Mouse (Mus musculus) NIH3T3 (cell line): ENCODE results near the gene Lat.

ENCODE experiments used
- DNase-seq: peaks from one replicate; pipeline ENCODE4 v3.0.0-alpha.2; 2012; ENCODE audit warnings: low read depth

The Lat gene

GRCm38 (mm10) chr7:126367636-126368035 lies 1.7 kb downstream of the Lat start:
- DNase-seq: no peak

DNA sequence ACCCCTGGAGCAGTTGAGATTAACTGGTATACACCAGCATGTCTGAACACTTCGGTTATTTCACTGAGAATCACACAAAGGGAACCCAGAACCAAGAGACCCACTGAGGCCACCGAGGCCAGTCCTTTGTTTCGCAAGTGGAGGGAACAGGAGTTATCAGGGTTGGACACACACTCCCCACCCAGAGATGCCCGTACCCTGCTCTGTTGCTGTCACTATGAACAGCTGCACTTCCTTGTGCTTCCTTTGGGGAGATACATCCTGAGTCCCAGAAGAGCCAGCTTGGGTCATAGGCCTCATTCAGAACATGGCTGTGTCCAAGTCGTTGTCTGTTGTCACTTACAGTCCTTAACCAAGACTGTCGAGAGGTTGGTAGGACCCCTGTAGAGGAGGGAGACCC lies 6.3 kb downstream of the Lat start:
- no peak for DNase-seq

DNA sequence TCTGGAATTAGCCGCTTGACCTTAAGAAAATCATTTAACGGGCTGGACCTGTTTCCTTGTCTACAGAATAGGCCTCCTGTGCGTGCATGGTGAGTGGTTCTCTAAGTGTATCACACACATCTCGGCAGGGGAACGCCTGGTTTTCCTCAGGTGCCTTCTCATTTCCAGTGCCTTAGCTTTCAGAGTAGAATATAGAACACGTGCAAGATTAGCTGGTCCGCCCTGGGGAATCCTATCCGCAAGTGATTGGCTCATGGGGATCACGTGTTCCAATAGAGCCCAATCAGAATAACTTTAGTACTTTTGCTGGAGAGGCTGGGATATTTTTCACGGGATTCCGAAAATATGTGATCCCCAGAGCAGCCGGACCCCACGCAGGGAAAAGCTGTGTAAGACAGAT lies 10.3 kb downstream of the Lat start:
- DNase-seq: peak; percentile 67

GRCm38 (mm10) chr7:126358413-126358812 lies 11.0 kb downstream of the Lat start:
- no peak for DNase-seq

DNA sequence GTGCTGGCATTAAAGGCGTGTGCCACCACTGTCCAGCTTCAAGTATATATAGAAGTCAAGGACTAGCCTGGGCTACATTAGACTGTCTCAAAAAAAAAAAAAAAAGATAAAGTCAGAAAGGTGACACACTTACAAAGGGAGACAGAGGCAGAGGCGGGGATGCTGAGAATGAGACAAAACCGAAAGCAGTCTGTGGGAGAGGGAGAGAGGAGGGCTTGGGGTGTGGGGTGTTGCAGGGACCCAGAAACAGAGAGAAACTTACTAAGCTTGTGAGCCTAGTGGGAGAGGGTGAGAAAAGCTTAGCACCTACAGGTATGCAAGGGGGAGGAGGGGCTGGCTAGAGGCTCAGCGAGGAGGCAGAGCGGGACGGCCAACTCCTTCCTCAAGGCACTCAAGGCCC lies 11.5 kb downstream of the Lat start:
- DNase-seq: no peak

- DNase-seq: no peak
Measured at GRCm38 (mm10) chr7:126356793-126357591, 12.4 kb downstream of the Lat start.

DNA sequence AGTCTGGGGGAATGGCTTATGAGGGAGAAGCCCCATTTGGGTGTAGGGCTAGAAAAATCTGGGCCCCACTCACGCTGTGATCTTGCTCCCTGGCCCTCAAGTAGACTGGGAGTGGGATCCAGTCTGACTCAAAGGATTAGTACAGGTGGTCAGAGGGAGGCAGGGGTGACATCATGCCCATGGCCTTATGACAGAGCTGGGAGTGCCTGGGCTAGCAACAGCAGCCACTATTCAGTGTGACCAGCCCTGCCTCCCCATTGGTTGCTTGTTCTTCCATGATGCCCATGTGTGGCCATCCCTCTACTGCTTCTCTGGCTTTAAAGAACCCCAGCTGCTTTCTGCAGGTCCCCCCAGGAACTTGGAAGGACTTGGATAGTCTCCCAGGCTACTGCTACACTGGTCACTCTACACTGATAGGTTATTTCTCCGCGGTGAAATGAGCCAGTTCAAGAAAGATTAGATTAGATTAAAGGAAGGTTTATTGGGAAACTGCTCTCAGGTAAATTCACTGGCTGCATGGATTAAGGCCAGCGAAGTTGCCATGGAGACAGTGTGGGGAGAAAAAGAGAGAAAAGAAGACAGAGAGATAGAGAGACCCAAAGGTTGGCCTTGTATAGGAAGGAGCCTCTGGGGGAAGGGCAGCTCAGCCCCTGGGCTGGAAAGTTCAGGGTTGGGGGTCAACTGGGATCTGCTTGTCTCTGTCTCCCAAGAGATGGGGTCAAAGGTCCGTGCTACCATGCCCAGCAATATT lies 13.3 kb downstream of the Lat start:
- no peak for DNase-seq

DNA sequence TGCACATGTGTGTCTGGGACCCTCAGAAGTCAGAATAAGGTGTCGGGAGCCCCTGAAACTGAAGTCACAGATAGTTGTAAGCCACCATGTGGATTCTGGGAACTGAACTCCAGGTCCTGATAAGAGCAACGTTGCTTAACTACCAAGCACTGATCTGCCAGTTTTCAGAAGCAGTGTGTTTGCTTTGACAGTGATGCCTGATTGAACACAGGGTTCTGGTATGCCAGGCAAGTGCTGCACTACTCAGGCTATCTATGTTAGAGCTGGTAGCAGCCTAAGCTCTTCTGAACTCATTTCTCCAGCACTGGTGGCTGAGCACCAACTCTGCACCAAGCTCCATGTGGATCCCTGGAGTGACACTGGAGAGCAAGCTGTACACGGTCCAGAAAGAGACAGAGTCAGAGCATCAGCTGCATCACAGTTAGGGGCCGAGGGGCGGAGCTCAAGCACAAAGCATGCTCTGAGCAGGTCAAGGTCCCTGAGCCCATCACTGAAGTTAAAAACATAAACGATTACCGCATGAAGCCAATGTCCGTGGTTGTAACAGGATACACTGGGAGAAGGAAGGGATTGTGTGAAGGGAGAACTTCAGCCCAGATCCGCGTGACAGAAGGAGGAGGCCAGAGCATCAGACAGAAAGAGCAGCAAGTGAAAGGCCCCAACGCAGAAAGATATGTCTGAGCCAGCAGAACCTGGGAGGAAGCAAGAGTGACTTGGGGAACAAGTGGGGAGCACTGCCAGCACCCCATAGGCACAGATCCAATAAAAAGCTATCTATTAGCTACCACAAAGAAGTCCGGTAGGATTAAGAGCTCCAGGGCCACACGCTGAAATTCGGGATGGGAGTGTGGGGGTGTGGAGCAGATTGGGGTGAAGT lies 14.4 kb downstream of the Lat start:
- no peak for DNase-seq

DNA sequence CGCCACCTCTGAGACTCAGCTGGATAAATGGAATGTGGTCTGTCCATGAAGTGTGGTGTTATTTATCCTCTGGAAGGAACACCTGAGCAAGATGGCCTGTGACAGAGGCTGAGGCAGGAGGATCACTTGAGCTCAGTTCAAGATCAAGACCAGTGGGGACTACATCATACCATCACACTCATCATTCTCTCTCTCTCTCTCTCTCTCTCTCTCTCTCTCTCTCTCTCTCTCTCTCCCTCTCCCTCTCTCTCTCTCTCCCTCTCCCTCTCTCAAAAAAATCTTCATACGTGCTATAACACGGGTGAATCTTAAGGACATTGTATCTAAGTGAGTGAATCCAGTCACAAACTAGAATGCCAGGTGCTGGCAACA lies 15.4 kb downstream of the Lat start:
- no peak for DNase-seq

DNA sequence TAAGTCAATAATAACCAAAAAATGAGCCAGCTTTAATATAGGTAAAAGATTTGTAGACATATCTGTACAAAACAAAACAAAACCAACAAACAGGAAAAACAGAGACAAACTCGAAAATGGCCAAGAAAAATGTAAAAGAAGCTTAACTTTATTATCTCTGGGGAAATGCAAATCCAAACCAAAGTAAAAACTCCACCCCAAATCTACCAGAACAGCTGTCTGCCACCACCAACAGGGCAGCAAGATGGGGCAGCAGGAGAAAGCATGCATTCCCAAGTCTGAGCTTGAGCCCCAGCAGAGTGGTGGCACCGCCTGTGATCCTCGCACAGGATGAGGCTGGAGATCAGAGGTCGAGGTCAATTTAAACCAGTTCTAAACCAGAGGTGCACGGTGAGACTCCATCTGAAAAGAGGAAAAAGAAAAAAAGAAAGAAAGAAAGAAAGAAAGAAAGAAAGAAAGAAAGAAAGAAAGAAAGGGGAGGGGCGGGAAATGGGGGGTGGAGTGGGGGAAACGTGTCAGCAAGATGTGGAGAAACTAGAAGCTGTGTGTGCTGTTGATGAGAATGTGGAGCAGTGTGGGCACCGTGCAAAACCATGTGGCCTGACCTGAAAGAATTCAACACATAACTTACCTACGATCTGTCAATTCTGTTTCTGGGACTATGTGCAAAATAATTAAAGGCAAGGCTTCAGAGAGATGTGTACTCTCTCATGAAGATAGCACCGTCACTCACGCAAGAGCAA lies 15.9 kb downstream of the Lat start:
- DNase-seq: no peak

DNA sequence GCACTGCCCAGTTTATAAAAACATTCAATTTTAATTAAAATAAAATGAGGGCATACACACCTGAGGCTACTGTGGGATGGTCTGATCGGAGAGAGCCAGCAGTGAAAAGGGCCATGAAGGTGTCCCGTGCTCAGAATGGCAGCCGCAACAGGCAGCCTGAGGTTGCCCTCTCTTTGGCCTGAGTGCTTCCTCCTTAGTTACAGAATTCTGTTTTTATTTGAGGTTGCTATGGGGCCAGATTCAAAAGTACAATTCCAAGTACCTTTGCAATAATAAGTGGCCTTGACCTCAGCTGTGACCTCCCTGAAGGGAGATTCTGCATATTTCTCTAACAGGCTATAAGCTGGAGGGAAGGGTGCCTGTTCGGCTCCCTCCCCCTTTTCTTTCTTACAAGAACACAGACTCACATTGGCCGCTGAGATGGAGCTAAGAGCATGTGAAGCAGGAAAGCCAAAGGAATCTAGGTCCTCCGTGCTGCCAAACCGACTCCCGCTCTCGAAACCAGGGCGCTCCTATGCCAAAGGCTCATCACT lies 17.9 kb downstream of the Lat start:
- DNase-seq: no peak

DNA sequence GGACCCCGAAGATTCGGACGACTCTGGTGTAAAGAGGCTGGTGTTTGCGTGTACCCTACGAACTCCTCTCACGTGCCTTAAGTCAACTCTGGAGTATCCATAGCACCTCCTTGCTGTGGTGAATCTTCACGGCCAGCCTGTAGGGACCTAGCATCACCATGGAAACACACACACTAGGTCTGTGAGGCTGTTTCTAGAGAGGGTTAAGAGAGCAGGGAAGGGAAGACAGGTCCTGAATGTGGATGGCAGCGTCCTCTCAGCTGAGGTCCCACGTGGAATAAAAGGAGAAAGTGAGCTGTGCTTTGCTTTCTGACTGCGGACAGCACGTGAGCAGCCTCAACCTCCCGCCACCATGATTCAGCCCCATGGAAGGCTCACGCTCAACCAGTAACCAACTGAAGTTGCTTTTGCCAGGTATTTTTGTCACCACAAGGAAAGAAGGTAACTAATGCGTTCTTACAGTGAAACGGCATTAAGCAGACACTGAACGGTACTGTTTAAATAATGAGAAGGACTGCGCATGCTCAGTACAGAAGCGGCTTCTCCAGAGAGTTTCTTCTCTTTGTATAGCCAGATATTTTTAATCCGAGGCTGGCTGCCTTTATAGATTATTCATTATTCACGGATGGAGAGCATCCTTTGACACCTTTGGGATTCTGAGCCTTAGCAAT lies 18.5 kb downstream of the Lat start:
- no peak for DNase-seq

GRCm38 (mm10) chr7:126348293-126348692 lies 21.1 kb downstream of the Lat start:
- DNase-seq: no peak

DNA sequence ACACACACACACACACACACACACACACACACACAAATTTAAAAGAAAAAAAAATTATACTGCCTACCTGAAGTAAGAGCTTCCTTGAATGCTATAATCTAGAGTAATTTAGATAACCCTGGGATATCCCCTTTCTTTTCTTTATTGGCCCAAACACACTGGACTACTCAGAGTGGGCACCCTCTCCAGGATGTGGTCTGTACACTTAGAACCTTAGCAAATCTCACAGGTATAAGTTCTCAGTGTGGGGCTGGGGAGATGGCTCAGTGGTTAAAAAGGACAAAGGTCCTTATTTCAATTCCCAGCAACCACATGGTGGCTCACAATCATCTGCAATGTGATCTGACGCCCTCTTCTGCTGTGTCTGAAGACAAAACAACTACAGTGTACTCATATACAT lies 22.3 kb downstream of the Lat start:
- DNase-seq: no peak

GRCm38 (mm10) chr7:126345969-126346368 lies 23.4 kb downstream of the Lat start:
- no peak for DNase-seq

DNA sequence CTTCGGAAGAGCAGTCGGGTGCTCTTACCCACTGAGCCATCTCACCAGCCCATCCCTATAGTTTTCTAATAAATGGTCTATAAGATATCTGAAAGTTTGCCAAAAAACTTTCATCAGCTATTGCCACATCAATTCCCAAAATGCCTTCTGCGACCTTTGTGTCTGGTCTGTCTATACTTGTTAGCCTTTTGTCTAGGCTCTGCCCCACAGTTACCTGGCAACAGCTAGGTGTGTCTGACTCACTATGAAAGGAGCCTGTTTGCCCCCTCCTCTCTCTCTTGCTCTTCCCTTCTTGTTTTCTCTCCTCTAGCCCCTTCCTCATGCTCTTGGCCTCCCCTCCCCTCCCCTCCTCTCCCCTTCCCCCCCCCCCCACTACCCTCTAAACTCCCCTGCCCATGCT lies 23.8 kb downstream of the Lat start:
- peak; percentile 35 for DNase-seq

DNA sequence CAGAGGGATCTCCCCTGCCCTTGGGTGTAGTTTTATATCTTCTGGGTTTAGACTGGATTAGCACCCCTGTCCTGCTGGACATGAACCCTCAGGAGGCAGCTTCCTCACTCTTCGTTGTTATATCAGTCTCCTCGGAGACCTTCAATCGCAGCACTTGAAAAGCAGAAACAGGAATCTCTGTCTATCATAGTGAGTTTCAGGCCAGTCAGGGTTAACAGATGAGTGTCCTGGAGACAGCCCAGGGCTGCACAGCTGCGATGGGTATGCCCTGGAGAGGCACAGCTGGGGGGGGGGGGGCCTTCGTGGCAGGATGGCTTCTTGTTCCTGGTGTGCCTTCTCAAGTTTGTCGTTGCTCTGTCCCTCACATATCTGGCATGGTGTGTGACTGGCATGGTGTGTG lies 28.5 kb downstream of the Lat start:
- no peak for DNase-seq

- DNase-seq: no peak
Measured at GRCm38 (mm10) chr7:126340206-126340618, 29.2 kb downstream of the Lat start.

GRCm38 (mm10) chr7:126339521-126339971 lies 29.8 kb downstream of the Lat start:
- DNase-seq: no peak

DNA sequence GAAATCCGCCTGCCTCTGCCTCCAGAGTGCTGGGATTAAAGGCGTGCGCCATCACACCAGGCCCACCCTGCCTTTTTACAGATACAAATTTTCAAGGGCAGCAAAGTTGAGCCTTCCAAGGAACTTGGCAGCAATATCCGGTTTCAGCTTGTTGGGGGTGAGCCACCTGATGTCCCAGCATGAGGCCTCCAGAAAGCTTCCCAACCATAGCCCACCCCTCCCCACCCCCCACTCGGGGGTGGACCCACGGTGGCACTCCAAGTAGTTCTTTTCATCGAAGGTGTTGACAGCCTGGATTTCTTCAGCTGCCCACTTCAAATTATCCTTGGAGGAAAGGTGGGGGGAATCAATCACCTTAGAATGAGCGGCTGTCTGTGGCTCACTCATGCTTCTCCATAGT lies 30.5 kb downstream of the Lat start:
- no peak for DNase-seq

DNA sequence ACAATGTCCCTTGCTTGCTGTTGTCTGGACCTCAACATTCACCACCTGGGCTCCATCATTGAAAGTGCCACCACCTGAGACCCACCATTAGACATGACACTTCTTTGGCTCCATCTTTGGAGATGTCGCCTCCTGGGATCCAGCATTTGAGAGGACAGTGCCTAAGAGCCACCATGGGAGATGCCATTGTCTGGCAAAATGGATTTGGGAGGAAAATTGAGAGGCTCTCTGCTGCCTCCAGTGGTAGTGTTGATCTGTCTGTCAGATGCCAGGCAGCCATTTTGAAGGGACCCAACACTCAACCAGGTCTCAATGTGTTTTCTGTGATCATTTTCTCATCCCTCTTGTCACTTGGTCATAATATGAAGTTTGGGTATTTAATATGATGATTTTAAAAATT lies 33.8 kb downstream of the Lat start:
- DNase-seq: no peak
